Mouse (Mus musculus): ENCODE data around the gene Serpina5. TPM values are rescaled to one million over a fixed set of nuclear protein-coding genes. Genes with fewer than 3 reads are reported as not detected.
"Not testable (repeated sequence)": the region's sequence is repeated elsewhere in the genome, so short reads cannot be mapped to it uniquely, and the experiment has no call there.

Serpina5 gene
- polyA plus RNA-seq, 1 experiment from 2014 or later: not detected

DNA sequence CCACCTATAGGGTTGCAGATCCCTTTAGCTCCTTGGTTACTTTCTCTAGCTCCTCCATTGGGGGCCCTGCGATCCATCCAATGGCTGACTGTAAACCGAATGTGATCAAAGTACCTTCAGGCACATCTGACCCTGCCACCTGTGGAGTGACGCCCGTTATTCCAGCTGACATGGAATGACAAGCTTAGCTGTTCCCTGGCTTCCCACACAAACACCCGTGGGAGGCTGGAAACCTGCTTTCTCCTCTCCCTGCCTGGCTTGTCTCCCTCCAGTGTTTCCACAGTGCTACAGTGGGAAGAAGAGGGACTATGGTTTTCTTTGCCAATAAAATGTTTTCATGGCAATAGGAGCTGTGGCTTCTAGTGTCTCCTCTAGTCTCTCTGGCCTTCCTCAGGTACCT, 28.6 kb upstream of the Serpina5 start:
- Histone ChIP-seq H3K27me3 (no peaks in the 10 kb centered on the region), H3K9me3 (replicated peaks) (no peaks in the 10 kb centered on the region)

DNA sequence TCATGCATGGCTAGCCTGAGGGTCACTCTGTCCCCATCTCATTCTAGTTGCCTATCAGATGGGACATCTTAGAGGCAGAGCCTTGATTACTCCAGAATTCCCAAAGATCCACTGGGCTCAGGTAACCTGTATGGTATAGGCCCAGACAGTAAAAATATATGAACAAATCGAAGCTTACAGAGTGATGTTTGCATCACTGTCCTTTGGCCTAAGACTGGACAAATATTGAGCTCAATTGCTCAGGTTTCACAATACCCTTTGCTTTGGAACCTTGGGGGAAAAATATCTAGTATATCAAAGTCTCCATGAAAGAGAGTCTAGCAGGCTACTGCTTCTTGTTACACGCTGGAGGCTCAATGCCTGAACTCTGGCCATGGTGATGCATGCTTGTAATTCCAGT, 10.8 kb upstream of the Serpina5 start:
- no peak for ATAC-seq
- Histone ChIP-seq H3K27ac (no peak overlapping the region), H3K4me1 (no peaks in the 10 kb centered on the region), H3K27me3 (no peaks in the 10 kb centered on the region), H3K4me3 (no peak overlapping the region), H3K4me2 (no peak overlapping the region), H3K9me3 (replicated peaks) (no peaks in the 10 kb centered on the region), H3K36me3 (ENCODE audit: poor library complexity, severe bottlenecking) (no peaks in the 10 kb centered on the region), H3K9ac (no peak overlapping the region)
- 77% methylated on average over 2 of the region's 2 CpGs for WGBS

More for the DNA sequence above, 28.6 kb upstream of the Serpina5 start:
- Histone ChIP-seq H3K36me3 (ENCODE audit: poor library complexity, severe bottlenecking) (no peaks in the 10 kb centered on the region), H3K4me1 (no peaks in the 10 kb centered on the region), H3K4me2 (no peak overlapping the region), H3K27ac (no peak overlapping the region), H3K9ac (no peak overlapping the region), H3K4me3 (no peak overlapping the region)
- ATAC-seq: no peak
- 70% methylated on average over 5 of the region's 5 CpGs for WGBS

DNA sequence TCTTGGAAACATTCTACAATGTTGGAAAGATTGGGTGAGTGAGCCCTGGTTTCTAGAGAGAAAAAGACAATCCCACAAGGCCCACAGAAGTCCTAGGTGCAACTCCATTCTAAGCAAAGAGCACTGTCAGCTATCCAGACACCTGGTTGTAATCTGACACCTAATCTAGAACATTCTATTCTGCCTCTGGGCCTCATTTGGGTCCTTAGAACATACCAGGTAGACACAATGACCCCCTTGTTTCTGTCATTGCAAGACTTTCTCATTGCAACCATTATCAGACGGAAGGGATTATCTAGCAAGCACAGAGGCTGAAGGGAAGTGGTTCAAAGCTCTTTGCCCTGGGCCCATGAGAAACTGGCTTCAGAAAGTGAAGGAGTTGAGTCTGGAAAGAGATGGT, 9.6 kb upstream of the Serpina5 start:
- WGBS: 88% methylated on average over 1 of the region's 1 CpGs
- Histone ChIP-seq H3K4me1 (no peaks in the 10 kb centered on the region), H3K9ac (no peak overlapping the region), H3K27ac (no peak overlapping the region), H3K4me3 (no peak overlapping the region), H3K9me3 (replicated peaks) (no peaks in the 10 kb centered on the region), H3K4me2 (no peak overlapping the region), H3K36me3 (ENCODE audit: poor library complexity, severe bottlenecking) (no peaks in the 10 kb centered on the region), H3K27me3 (no peaks in the 10 kb centered on the region)
- ATAC-seq: no peak

- Histone ChIP-seq H3K27me3 (no peaks in the 10 kb centered on the region), H3K4me2 (no peak overlapping the region), H3K9ac (no peak overlapping the region), H3K4me1 (no peaks in the 10 kb centered on the region), H3K27ac (no peak overlapping the region), H3K9me3 (replicated peaks) (no peaks in the 10 kb centered on the region), H3K4me3 (no peak overlapping the region), H3K36me3 (ENCODE audit: poor library complexity, severe bottlenecking) (no peaks in the 10 kb centered on the region)
- no peak for ATAC-seq
Observed at GRCm38 (mm10) chr12:104105847-104106246, 4.9 kb downstream of the Serpina5 start.

DNA sequence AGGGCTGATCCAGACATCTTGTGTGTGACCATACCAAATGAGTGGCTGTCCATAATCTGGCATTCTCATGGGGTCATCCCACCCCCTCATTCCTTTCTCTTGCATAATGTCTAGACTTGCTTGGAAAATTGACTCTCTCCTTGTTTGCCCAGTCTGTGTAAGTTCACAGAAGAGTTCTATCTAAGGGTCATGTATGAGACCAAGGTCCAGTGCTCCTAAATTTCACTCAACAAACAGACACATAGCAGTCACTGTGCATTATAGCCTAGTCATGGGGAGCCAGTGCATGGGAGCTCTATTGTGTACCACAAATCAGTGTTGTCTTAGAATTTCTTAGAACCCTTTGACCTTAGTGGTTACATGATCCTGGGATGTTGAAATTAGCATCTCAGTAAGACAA, 6.0 kb downstream of the Serpina5 start:
- no peak overlapping the region for H3K4me2 ChIP-seq
- no peak overlapping the region for H3K4me3 ChIP-seq
- H3K36me3 ChIP-seq (ENCODE audit: poor library complexity, severe bottlenecking): no peaks in the 10 kb centered on the region
- H3K27ac ChIP-seq: no peak overlapping the region
- H3K9me3 ChIP-seq (replicated peaks): no peaks in the 10 kb centered on the region
- ATAC-seq: no peak
- no peaks in the 10 kb centered on the region for H3K27me3 ChIP-seq
- no peaks in the 10 kb centered on the region for H3K4me1 ChIP-seq
- no peak overlapping the region for H3K9ac ChIP-seq

DNA sequence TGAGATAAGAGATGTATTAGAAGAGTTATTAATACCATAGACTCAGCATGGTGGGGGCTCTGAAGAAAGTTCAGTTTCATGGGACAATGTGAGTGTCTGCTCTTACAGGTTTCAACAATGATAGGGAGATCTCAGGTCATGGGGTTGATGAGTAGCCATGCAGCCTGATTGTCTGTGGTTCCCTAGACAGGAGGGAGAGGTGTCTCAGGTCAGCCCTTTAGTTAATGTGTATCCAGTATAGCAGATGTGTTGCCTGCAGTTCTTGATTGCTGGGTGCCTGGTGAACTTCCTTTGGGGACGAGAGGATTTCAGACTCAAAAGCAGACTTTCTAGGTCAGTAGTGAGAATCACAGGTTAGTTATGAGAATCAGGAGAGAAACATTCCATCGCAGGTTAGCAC, 7.6 kb downstream of the Serpina5 start:
- H3K36me3 ChIP-seq (ENCODE audit: poor library complexity, severe bottlenecking): no peaks in the 10 kb centered on the region
- no peaks in the 10 kb centered on the region for H3K4me1 ChIP-seq
- H3K27ac ChIP-seq: no peak overlapping the region
- H3K27me3 ChIP-seq: no peaks in the 10 kb centered on the region
- no peak overlapping the region for H3K4me2 ChIP-seq
- 84% methylated on average over 2 of the region's 2 CpGs for WGBS
- H3K4me3 ChIP-seq: no peak overlapping the region
- no peaks in the 10 kb centered on the region for H3K9me3 ChIP-seq (replicated peaks)
- H3K9ac ChIP-seq: no peak overlapping the region
- ATAC-seq: no peak

DNA sequence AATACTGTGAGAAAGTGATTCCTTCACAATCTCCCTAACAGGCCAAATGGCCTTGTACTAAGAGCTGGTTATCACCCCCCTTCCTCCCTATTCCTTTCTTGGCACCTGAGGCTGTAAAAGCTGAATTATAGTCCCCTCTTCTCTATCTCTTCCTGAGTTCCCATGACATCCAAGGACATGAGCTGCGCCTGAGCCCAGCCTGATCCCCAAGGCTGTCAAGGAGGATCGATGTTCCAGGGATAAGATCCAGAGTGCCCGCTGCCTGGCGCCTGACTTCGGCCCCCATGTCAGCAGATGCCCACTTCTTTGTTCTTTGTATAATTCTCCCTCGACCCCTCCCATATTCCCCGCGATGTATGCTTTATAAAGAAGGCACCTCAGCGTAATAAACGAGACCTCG, 11.4 kb downstream of the Serpina5 start, which contains the start of gene Serpina3a:
TSS of gene Serpina3a (plus strand) at position 392 of the 400 bp plus-strand sequence.
- ATAC-seq; H3K27me3 ChIP-seq; H3K4me3 ChIP-seq; H3K9ac ChIP-seq; H3K9me3 ChIP-seq (replicated peaks); H3K27ac ChIP-seq; H3K4me1 ChIP-seq; H3K4me2 ChIP-seq; H3K36me3 ChIP-seq (ENCODE audit: poor library complexity, severe bottlenecking): not testable (repeated sequence)
- 88% methylated on average over 11 of the region's 11 CpGs for WGBS

DNA sequence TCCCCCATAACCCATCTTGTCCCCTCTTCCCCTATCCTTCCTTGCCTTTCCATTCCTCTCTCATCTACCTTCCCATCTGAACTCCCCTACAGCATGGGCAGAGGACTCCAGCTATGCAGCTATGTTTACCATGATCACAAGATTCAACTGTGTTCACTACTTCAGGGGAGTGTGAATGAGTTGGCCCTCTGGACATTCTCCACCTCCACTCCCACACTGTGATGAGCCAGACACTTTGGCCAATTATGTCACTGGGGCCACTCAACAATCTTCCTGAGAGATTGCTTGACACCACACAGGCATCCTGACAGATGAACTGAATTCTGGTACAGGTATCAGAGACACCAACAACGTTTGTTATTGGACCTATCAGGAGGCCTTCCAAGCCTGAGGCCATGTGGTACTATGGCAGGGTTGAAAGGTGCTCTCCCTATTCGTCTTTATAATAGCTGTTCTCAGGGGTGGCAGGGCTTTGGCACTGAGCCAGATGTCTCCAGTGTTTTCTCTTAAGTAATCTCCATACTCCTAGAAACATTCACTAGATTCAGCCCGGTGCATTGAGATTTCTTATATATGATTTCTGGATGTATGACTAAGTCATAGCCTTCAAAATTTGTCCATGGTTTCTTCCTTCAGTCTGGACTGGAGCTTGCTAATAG, 14.1 kb downstream of the Serpina5 start:
- Histone ChIP-seq H3K36me3 (ENCODE audit: poor library complexity, severe bottlenecking) (no peaks in the 10 kb centered on the region), H3K4me1 (no peaks in the 10 kb centered on the region), H3K4me2 (no peak overlapping the region), H3K9me3 (replicated peaks) (no peaks in the 10 kb centered on the region), H3K9ac (no peak overlapping the region), H3K27me3 (no peaks in the 10 kb centered on the region), H3K27ac (no peak overlapping the region), H3K4me3 (no peak overlapping the region)
- no peak for ATAC-seq
- WGBS: 60% methylated on average over 3 of the region's 3 CpGs

GRCm38 (mm10) chr12:104123097-104123496, 22.2 kb downstream of the Serpina5 start:
- 93% methylated on average over 1 of the region's 1 CpGs for WGBS
- no peak for ATAC-seq
- no peaks in the 10 kb centered on the region for H3K36me3 ChIP-seq (ENCODE audit: poor library complexity, severe bottlenecking)

GRCm38 (mm10) chr12:104123996-104124395, 23.1 kb downstream of the Serpina5 start:
- Histone ChIP-seq H3K36me3 (ENCODE audit: poor library complexity, severe bottlenecking) (no peaks in the 10 kb centered on the region), H3K27ac (no peak overlapping the region), H3K4me2 (no peak overlapping the region), H3K4me1 (no peaks in the 10 kb centered on the region), H3K9me3 (replicated peaks) (no peaks in the 10 kb centered on the region), H3K4me3 (no peak overlapping the region), H3K9ac (no peak overlapping the region), H3K27me3 (no peaks in the 10 kb centered on the region)
- no peak for ATAC-seq
- 83% methylated on average over 2 of the region's 2 CpGs for WGBS

More at GRCm38 (mm10) chr12:104123097-104123496, 22.2 kb downstream of the Serpina5 start:
- H3K9ac ChIP-seq: no peak overlapping the region
- H3K4me3 ChIP-seq: no peak overlapping the region
- no peaks in the 10 kb centered on the region for H3K27me3 ChIP-seq
- H3K27ac ChIP-seq: no peak overlapping the region
- H3K4me2 ChIP-seq: no peak overlapping the region
- H3K4me1 ChIP-seq: no peaks in the 10 kb centered on the region
- no peaks in the 10 kb centered on the region for H3K9me3 ChIP-seq (replicated peaks)

DNA sequence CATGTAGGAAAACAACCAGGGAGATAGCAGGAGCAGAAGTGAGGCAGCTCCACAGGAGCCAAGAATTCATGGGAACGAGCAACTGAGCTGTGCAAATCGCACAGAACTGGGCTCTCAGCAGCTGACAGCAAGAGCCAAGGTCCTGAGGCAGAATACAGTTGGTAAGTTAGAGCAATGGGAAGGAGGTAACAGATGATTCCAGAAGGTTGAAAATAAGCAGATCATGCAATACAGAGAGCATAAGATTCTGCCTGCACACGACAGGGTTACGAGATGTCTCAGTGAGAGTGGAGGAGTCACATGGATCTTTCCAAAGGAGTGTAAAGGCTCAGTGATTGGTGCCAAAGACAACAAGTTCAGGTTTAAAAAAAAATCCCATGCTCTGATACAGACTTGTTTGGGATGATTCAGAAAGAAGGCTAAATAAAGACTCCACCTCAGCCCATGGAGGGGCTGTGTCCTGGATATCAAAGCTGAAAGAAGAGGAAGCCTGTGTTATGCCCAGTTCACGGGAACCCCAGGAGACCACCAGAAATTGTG, 24.2 kb downstream of the Serpina5 start:
- 83% methylated on average over 5 of the region's 5 CpGs for WGBS
- no peak for ATAC-seq
- H3K27ac ChIP-seq: no peak overlapping the region

GRCm38 (mm10) chr12:104127696-104128095, 26.8 kb downstream of the Serpina5 start, which contains the start of gene Serpina3b:
Serpina3b (plus strand) TSS chr12:104127996.
- ATAC-seq: no peak
- H3K27ac ChIP-seq: no peak within 1 kb of the TSS
- 84% methylated on average over 5 of the region's 5 CpGs for WGBS

More for the DNA sequence above, 24.2 kb downstream of the Serpina5 start:
- Histone ChIP-seq H3K9me3 (replicated peaks) (no peaks in the 10 kb centered on the region), H3K4me1 (no peaks in the 10 kb centered on the region), H3K9ac (no peak overlapping the region), H3K27me3 (no peaks in the 10 kb centered on the region), H3K36me3 (ENCODE audit: poor library complexity, severe bottlenecking) (no peaks in the 10 kb centered on the region), H3K4me3 (no peak overlapping the region), H3K4me2 (no peak overlapping the region)

DNA sequence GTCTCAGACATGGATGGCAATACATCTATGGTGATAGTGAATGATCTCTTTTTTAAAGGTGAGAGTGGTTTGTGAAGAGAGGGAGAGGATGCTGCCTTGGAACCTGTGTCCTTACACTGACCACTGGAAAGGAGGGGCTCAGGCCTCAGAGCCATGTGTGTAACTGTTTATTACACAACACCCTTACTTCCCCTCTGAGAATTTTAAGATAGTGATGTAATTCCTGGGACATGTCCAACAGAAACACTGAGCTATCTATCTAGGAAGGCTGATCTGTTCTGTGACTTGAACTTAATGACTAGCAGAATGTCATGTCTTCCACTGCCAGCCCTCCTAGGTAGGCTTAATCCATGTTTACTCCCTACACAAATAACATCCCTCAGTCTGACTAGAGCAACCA, 30.1 kb downstream of the Serpina5 start:
- no peak for ATAC-seq
- Histone ChIP-seq H3K27ac (no peak overlapping the region), H3K9ac (no peak overlapping the region), H3K4me1 (no peaks in the 10 kb centered on the region), H3K36me3 (ENCODE audit: poor library complexity, severe bottlenecking) (no peaks in the 10 kb centered on the region), H3K4me3 (no peak overlapping the region), H3K4me2 (no peak overlapping the region), H3K27me3 (no peaks in the 10 kb centered on the region), H3K9me3 (replicated peaks) (no peaks in the 10 kb centered on the region)

More at GRCm38 (mm10) chr12:104127696-104128095, 26.8 kb downstream of the Serpina5 start, which contains the start of gene Serpina3b:
- Histone ChIP-seq H3K4me2 (no peak within 1 kb of the TSS), H3K9ac (no peak within 1 kb of the TSS), H3K27me3 (no peaks in the 10 kb centered on the region), H3K4me1 (no peaks in the 10 kb centered on the region), H3K4me3 (no peak within 1 kb of the TSS), H3K9me3 (replicated peaks) (no peaks in the 10 kb centered on the region), H3K36me3 (ENCODE audit: poor library complexity, severe bottlenecking) (no peaks in the 10 kb centered on the region)

All from forebrain, embryonic 13.5 days (tissue).